Mouse (Mus musculus): ENCODE data around the gene Meig1.

DNA sequence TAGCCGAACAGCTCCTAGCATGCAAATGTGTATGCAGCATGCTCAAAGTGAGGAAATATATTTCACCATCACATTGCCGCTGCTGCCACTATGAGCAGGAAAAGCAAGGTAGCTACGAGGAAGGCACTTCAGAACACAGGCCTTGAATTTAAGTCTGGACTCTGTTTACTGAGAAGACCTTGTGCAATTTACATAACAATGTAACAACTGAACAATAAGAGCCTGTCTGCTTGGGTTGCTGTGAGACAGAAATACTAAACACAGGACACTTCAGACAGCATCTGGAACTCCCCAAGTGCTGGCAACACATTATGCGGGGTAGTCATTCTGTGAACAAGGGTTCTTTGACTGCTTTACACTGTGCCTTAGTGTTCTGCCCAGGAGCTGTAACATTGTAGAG lies 2.3 kb downstream of the Meig1 start:
- no peak for TF ChIP-seq POLR2A (IDR thresholded peaks at IDR 0.05; ENCODE audit: low read depth, low read length)
- TF ChIP-seq CTCF (IDR thresholded peaks at IDR 0.05; ENCODE audit: extremely low read depth, insufficient read depth, insufficient read length, insufficient replicate concordance), result no peak
